Mouse (Mus musculus): ENCODE measurements at regions not wholly inside any gene's neighbourhood (a gene's known extent, or its start where the extent isn't known, plus 50 kb on each side); places are given as distances from the start of the nearest gene placed in this dataset.
"Not testable (repeated sequence)": the region's sequence is repeated elsewhere in the genome, so short reads cannot be mapped to it uniquely, and the experiment has no call there.

DNA sequence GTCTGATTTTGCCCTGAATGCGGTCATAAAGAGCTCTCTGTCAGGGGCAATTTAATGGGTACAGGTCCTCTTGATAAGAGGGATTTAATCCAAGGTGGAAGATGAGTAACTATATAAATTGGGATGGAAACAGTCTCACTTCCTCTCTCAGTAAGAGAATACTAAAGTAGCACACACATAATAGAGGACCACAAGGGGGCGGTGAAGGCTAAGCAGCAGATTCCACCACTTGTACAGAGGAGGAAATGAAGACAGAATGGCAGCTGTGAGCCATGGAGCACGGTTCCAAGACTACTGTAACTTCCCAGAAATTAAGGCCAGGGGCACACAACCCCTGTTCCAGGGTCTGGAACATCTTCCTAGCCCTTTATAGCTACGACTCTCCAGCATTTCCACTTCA, 262.6 kb upstream of the Ywhaq start:
- DNase-seq, result not testable (repeated sequence)

DNA sequence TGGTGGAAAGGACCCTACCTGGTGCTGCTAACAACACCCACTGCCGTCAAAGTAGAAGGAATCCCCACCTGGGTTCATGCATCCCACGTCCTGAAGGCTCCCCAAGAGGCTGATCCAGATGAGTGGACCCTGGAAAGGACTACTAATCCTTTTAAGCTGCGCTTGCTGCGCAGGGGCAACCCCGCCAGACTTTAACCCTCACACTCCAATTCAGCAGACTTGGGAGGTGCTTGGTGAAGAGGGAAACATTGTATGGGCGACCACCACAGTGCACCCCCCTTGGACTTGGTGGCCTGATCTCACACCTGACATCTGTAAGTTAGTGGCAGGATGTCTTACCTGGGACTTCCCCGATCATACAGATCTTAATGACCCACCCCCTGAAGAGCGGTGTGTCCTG, 231.9 kb upstream of the Ywhaq start:
- not testable (repeated sequence) for DNase-seq

DNA sequence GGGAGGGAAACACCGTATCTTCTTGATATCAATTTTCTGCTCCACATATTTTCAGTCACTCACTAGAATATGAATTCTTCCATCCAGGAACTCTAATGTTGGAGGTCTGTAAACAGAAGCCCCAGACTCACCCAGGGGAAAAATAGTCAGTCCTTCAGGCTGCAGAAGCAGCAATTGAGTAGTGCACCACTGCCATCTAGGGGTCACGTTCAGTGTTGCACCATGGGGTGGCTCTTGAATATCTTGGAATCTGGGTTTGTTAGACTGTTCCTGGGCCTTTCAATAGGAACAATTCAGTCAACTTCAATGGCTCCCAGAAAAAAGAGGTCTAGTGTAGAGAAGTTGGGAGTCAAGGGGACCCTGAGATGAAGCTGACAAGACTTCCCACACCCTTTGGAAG, 196.3 kb upstream of the Ywhaq start:
- peak; percentile 42 for DNase-seq

- no peak for DNase-seq
These were observed 151.1 kb upstream of the Ywhaq start for GRCm38 (mm10) chr12:21568415-21569040.

- DNase-seq, result not testable (repeated sequence)
These were observed 126.5 kb upstream of the Ywhaq start for GRCm38 (mm10) chr12:21543962-21544361.

DNA sequence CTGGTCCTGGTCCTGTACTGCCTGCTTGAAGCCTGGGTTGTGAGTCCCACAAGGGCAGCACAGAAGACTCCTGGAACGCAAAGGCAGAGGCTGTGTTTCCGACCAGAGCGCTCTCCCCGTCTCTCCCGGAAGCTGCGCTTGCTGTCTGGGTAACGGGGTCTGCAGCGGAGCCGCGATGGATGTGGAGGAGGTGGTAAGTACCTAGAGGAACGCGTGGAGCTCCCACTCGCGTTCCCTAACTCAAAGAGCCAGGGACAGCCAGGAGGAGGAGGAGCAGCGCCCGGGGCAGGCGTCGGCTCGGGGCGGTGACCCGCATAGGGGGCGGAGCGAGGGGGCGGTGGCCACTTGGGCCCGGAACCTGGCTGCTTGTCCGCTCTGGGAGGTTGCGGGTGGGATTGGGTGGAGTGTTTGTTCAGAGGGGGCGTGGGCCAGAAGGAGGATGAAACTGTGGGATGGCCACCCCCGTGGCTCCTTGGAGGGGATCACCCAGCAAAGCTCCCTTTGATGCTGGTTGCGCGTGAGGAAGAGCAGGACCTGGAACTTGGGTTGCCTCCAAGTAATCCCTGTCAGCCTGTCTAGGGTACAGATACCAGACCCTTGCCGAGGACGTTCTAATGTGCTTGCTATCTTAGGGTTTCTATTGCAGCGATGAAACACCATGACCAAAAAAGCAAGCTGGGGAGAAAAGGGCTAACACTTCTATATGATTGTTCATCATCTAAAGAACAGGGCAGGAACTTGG, 125.9 kb upstream of the Ywhaq start:
- peak; percentile 53 for DNase-seq

DNA sequence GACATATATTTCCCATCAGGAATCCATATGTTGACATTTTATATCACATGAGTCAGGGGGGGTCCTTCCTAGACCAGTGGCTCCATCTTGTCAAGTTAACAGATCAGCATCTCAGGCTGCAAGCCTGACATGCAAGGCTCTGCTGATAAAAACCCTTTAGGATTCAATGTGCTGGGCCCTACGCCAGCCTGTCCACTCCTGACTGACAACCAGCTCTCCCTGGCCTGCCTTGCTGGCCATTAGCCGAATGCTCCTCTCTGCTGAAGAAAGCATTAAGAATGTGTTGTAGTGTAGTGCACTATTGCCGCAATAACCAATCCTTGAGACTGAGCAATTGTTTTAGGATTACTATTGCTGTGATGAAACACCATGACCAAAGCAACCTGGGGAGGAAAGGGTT, 114.3 kb upstream of the Ywhaq start:
- no peak for DNase-seq

DNA sequence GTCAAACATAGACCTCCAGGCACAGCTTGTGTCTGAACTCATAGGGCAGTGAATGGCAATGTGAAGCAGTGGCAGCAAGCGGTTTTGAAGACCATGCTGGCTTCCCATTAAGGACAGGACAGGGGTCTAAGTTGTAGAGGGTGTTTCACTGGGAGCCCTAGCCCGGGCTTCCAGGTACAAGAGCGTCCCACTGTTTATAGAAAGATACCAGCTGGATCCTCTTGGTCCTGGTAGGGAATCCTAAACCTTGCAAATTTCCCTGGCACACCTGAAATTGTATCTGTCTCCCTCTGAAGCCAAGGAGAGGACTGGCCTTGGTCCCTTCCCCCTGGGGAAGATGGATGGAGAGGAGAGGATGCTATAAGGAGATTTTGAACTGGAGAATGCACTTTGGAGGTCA, 111.9 kb upstream of the Ywhaq start:
- not testable (repeated sequence) for DNase-seq

DNA sequence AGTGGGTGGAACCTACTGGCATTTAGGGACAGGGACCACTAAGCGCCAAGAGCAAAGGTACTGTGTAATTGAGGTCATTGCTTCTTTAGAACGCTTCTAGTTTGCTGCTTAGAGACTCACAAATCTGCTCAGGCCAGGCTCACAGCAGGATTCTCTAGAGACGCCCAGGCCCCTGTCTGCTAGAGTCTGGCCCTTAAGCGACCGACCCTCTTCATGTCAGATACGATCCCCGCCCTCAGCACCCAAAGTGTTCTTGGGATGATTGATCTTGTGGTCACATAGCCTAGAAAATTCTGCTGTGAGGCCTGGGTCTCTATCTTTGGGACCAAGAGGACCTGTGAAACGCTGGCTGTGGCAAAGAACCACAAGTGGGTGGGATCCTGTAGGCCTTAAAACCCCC, 109.9 kb upstream of the Ywhaq start:
- not testable (repeated sequence) for DNase-seq

DNA sequence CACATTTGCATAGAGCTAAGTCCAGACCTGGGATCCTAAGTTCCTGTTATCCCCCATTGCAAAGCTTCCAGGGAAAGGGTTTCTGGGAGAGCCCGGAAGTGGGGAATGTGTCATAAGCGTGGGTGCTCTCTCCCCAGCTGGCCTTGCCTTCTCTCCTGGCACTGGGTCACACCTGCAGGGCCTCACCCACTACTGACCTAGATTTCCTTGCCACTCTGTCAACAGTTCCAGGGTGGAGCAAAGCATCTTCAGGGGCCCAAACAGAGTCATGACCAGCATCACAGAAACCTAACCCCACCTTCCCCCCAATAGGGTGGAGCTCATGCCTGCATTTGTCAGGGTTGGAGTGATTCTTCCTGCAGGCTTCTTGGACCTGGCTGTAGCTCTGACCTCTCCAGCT, 109.5 kb upstream of the Ywhaq start:
- not testable (repeated sequence) for DNase-seq

GRCm38 (mm10) chr12:21525567-21525966, 108.1 kb upstream of the Ywhaq start:
- peak; percentile 5 for DNase-seq

- DNase-seq, result no peak
These were observed 105.2 kb upstream of the Ywhaq start for GRCm38 (mm10) chr12:21522621-21523020.

- DNase-seq, result no peak
These were observed 101.6 kb upstream of the Ywhaq start for GRCm38 (mm10) chr12:21519058-21519457.

DNA sequence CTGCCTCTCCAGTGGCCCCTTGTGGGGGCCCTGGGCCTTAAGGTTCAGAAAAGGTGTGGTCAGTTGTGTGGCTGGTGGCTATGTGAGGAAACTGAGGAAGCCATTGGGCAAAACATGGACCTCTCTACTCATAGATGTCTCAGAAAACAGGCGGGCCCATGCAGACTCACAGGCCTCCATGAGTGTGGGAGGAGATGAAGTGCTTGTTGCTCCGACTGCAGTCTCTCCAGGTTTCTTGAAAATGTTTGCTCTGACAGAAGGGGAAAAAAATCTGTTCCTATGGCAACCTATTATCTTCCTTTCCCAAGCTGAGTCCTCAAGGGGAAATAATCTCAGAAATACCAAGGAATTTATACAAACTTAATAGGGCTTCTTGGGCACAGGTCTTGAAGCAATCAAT, 95.3 kb upstream of the Ywhaq start:
- no peak for DNase-seq

GRCm38 (mm10) chr12:21511043-21511665, 93.7 kb upstream of the Ywhaq start:
- DNase-seq, result no peak

GRCm38 (mm10) chr12:21507080-21507479, 89.6 kb upstream of the Ywhaq start:
- no peak for DNase-seq

- DNase-seq, result no peak
These were observed 88.4 kb upstream of the Ywhaq start for GRCm38 (mm10) chr12:21505731-21506368.

DNA sequence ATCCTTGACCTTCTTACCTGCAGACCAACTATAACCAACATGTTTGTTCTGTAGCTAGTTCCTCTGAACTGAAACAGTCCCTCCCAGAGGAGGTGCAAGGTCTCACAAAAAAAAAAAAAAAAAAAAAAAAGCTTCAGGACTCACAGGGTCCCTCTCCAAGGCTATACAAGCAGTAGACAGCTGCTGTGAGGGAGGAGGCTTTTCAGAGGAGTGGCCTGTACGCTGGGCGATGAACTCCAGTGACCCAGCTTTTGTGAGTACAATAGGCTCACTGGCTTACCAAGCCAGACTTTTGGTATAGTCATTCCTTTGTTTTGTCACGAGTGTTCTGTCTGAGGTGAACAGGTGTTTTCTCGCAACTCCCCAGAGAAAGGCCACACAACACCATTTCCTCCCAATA, 85.8 kb upstream of the Ywhaq start:
- no peak for DNase-seq

GRCm38 (mm10) chr12:21496974-21497373, 79.5 kb upstream of the Ywhaq start:
- no peak for DNase-seq

DNA sequence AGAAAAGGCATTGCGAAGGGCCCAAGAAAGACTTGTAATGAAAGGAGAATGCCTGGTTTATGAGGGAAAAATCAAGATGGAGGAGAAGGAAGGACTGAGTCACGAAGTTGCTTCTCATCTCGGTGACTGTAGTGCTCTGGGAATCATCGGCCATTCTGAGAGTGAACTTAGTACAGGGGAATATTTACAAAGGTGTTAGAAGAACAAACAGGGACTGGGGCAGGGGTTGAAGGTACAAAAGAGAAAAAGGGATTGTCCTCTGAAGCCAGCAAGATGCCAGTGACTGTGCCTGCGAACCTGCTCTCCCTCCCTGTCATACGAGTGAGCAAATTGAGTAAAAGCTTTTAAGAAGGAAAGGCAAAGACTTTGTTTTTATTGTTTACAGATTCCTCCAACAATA, 78.1 kb upstream of the Ywhaq start:
- no peak for DNase-seq

GRCm38 (mm10) chr12:21493471-21493870, 76.0 kb upstream of the Ywhaq start:
- DNase-seq, result no peak

DNA sequence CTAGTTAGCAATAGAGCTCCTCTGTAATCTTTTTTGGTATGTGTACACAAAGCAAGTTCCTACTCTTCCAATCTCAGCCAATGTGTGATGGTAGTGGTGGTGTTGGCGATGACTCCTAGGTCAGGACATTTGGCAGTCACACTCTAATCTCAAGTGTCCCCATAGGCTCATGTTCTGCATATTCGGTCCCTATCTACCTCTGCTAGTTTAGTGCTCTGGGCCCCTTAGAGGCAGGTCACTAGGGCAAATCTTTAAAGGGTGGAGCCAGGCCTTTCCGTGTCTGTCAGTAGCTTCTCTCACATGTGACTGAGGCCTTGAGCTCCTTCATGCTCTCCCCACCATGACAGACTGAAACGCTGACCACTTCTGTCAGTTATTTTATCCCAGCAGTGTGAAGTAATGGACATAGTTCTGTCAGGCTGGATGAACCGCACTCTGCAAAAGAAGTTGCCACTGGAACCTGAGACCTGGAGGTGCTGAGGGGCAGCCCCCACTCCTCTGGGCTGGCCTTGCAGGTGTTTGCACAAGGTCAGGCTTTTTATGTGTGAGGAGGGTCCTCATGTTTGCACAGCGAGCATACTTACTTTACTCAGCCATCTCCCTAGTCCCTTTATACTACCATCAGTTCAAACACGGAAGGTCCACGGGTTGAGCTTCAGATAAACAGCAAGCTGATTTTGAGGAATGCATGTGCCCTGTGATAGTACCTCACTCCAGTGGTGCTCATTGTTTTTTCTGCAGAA, 75.3 kb upstream of the Ywhaq start:
- DNase-seq, result no peak

GRCm38 (mm10) chr12:21481644-21482043, 64.2 kb upstream of the Ywhaq start:
- no peak for DNase-seq
